Mouse (Mus musculus) retina, adult 2 months (tissue): ENCODE measurements around the gene Phox2b.

Source experiments
- DNase-seq: peaks from one replicate; pipeline ENCODE4 v3.0.0-alpha.2; 2012; ENCODE audit warnings: low read depth, low spot score

Gene Phox2b

DNA sequence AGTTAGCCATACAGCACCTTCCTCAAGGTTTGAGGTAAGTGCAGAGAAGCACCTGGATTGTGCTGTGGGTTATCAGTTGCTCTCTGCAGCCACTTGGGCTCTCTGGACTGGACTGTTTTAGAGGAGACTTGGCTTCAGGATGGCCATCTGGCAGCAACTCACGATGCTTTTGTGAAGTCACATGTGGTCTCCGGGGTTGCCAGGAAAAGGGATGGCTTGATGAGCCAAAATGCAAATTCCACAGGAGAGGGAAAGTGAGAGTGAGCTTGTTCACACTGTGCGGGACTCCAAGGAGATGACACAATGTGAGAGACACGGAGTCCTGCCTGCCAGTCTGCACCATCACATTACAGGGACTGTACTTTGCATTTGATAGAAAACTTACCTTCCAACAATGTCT, 7.3 kb downstream of the Phox2b start:
- DNase-seq: no peak

DNA sequence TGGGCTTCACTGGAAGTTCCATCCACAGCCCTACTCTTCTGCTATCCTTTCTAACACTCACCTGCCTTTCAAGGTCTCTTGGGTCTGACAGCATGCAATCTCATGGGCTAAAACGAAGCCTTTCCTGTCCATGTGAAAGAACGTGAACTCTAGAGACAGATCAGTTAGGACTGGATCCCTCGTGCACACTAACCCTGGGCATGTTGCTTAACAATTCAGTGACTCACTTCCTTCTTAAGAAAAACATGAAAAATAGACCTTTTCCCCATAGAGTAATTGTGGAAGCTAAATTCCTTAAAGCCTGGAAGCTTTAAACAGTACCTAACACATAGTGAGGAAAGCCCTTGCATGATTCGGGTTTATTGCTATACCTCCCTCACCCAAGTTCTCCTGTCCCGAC, 8.2 kb downstream of the Phox2b start:
- DNase-seq: no peak

DNA sequence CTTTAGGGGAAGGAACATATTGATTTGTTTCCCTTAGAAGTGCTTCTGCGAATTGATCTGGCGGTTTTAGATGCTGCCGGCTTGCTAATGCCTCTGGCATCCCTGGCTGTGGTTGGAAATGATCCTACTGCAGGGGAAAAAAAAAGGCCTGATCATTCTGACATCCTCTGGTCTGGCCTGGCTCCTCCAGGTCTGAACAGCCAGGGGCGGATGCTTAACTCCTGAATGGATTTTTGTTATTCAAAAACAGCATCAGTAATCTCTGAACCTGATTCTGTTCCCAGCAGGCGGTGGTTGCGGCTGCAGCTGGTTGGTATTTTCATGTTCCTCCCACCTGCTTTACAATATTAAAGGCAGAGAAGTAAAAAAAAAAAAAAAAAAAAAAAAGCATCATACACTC, 16.0 kb downstream of the Phox2b start:
- no peak for DNase-seq

DNA sequence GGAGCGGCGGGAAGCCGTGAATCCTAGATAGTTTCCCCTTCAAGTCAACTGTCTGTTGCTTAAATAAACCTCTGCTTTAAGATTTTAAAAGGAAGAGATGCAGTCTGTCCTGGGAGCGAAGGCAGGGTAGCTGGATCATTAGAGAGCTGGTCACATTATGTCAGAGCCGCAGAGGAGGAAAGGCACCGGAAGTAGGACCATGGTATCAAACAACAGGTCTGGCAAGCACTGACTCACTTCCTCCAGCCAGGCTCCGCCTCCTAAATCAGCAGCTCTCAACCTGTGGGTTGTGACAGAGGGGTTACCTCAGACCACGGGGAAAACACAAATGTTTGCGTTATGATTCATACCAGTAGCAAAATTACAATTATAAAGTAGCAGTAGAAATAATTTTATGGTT, 35.5 kb downstream of the Phox2b start:
- no peak for DNase-seq

DNA sequence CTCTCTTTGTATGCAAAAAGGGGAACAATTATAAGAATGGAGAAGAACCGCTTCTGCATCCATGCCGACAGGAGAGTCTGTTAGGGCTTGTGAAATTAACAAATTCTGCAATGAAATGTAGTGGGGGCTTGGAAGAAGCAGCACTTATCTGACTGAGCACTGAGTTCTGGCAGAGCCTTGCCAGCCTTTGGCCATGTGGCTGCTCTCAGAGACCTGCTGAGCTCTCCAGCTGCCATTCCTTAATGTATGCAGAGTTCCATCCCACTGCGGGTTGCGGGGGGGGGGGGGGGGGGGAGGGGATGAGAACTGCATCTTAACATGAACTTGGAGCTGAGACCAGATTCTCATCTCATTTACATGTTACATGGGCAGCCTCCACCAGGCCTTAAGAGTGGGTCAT, 38.6 kb downstream of the Phox2b start:
- no peak for DNase-seq

DNA sequence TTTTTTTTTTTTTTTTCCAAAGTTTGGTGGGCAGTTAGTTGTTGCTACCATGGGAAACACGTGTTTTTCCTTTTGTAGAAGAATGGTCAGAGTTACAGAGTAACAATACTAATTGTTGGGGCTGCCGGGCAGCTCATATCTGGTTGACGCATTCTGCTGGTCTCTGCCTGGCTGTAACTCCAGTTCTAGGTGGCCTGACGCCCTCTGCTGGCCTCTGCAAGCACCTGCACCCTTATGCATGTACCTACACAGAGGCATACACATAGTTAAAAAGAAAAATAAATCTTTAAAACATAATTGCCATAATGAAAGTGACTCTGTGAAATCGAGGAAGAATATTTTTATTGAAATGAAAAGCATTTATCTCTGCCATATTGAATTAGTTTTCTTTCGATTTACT, 41.3 kb downstream of the Phox2b start:
- no peak for DNase-seq

DNA sequence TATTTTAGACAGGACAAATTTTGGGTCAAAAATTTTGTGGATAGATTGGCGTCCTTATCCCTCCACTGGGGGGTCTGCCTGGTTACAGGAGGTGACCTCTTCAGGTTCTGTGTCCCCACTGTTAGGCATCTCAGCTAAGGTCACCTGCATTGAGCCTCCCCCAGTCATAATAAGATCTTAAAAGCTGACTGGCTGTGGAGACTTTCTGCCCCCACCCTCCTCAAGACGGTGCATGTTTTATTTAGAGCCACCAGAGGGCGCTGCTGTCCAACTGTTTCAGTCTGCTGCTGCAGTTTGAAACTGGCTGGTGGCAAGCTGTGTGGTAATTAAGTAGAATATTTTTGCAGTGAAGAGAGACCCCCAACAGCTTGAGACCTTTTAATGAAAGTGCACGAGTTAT, 51.1 kb downstream of the Phox2b start:
- peak; percentile 52 for DNase-seq
